Mouse (Mus musculus): ENCODE measurements at regions not wholly inside any gene's neighbourhood (a gene's known extent, or its start where the extent isn't known, plus 50 kb on each side); places are given as distances from the start of the nearest gene placed in this dataset.
A peak's percentile ranks its signal among the peaks of the same experiment; 100 is the strongest.

GRCm38 (mm10) chr14:62191624-62192023 lies 100.8 kb upstream of the Rnaseh2b start:
- DNase-seq, result no peak

GRCm38 (mm10) chr14:62192814-62193213 lies 99.6 kb upstream of the Rnaseh2b start:
- no peak for DNase-seq

- peak; percentile 12 for DNase-seq
These were observed 99.0 kb upstream of the Rnaseh2b start for GRCm38 (mm10) chr14:62193371-62193770.

GRCm38 (mm10) chr14:62196776-62197175 lies 95.6 kb upstream of the Rnaseh2b start:
- DNase-seq, result no peak

GRCm38 (mm10) chr14:62198476-62199190 lies 93.8 kb upstream of the Rnaseh2b start:
- no peak for DNase-seq

- DNase-seq, result no peak
These were observed 77.3 kb upstream of the Rnaseh2b start for GRCm38 (mm10) chr14:62215071-62215470.

- DNase-seq, result no peak
These were observed 75.4 kb upstream of the Rnaseh2b start for GRCm38 (mm10) chr14:62216995-62217394.

GRCm38 (mm10) chr14:62217971-62218370 lies 74.4 kb upstream of the Rnaseh2b start:
- DNase-seq, result no peak

- DNase-seq, result no peak
These were observed 73.7 kb upstream of the Rnaseh2b start for GRCm38 (mm10) chr14:62218716-62219115.

- DNase-seq, result no peak
These were observed 71.6 kb upstream of the Rnaseh2b start for GRCm38 (mm10) chr14:62220770-62221169.

All from liver (tissue).